Mouse (Mus musculus) brain, embryonic 14.5 days (tissue): ENCODE measurements at regions not wholly inside any gene's neighbourhood (a gene's known extent, or its start where the extent isn't known, plus 50 kb on each side); places are given as distances from the start of the nearest gene placed in this dataset.

Experiments
- CTCF ChIP-seq: fragments of 200-500 bp; IDR thresholded peaks from 2 replicates; pipeline ENCODE4 v1.5.1; 2012; ENCODE audit warnings: inconsistent platforms, mild to moderate bottlenecking, moderate library complexity, borderline replicate concordance; ENCODE audit not compliant: insufficient read depth, insufficient read length; ENCODE audit errors: extremely low read depth
- POLR2A ChIP-seq: fragments of 200-500 bp; IDR thresholded peaks from 2 replicates; pipeline ENCODE4 v1.6.1; 2012; ENCODE audit warnings: mild to moderate bottlenecking, inconsistent platforms, borderline replicate concordance; ENCODE audit not compliant: poor library complexity, insufficient read depth, insufficient read length, severe bottlenecking; ENCODE audit errors: extremely low read depth

GRCm38 (mm10) chr9:61145738-61146137, 226.4 kb upstream of the Tle3 start:
- TF ChIP-seq CTCF (no peak), POLR2A (no peak)
